12 mouse cellular contexts compared by ENCODE assay signal in the genomic region with DNA sequence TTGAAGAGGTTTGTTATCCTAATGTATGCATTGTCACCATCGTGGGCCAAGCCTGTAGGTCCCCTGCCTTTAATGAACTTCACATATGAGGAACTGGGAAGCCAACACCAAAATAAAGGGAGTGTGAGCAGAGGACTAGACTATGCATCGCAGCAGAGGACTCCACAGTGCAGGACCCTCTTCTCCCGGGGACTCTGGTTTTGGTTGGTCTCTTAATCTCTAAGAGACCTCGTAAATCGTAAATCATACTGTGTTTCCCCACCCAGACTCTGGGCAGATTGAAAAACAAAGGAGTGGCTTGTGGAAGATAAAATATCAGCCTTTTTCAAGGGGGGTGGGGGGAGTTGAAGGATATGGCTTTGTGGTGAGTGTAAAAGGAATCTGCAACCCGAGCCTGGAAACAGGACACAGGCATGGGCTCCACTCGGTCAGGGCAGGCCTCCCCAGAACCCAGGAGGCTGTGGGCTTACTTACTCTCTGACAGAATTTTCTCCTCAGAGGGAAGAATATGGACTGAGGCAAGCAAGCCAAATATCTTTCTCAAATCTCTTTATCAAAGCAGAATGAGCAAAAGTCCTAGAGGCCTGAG.
DNase-seq lines count a peak whose midpoint lies in the region; ATAC-seq and TF ChIP-seq lines count a peak whose summit lies in the region.
"Had no signal": no experiment of that assay in that cellular context is flagged by ENCODE, and none has a peak within 500 bp of the region (broad histone marks: within the 10 kb centered on the region; RNA-seq: fewer than 3 reads in every experiment).

No protein-coding gene starts in this region.

- H3K9ac ChIP-seq in kidney, embryonic 16.5 days (replicated peaks; ENCODE audit: low read length), result no peak overlapping the region
- no peak overlapping the region for H3K9ac ChIP-seq in embryonic facial prominence, embryonic 14.5 days (ENCODE audit: low read depth, low read length)
- H3K9ac ChIP-seq: forebrain, postnatal 0 days; lung, embryonic 15.5 days had no signal

- ATAC-seq in kidney, embryonic 16.5 days (ENCODE audit: low FRiP score, low TSS enrichment), result peak; percentile 81
- ATAC-seq in embryonic facial prominence, embryonic 14.5 days (ENCODE audit: low read depth), result no peak
- ATAC-seq: forebrain, postnatal 0 days; hindbrain, embryonic 16.5 days had no signal

- no peaks in the 10 kb centered on the region for H3K79me2 ChIP-seq in myocyte (ENCODE audit: control insufficient read depth, insufficient read depth)

- H3ac ChIP-seq in myocyte (ENCODE audit: control insufficient read depth, insufficient read length), result no peak overlapping the region

- TF ChIP-seq CTCF in gastrocnemius, adult 2 months (IDR thresholded peaks at IDR 0.05), result no peak

- intact Hi-C loops in gastrocnemius, adult 2 months (cut with DNase I), result loop anchor here (5.0 kb wide), 1 partner anchor 232 kb away; no protein-coding TSS in a partner anchor

- no peaks in the 10 kb centered on the region for H3K36me3 ChIP-seq in kidney, embryonic 16.5 days (ENCODE audit: insufficient read depth, low read length)
- no peaks in the 10 kb centered on the region for H3K36me3 ChIP-seq in embryonic facial prominence, embryonic 14.5 days (ENCODE audit: control insufficient read depth, insufficient read depth, low read length)
- no peaks in the 10 kb centered on the region for H3K36me3 ChIP-seq in myocyte (ENCODE audit: control insufficient read depth, insufficient read depth)
- H3K36me3 ChIP-seq: lung, embryonic 15.5 days had no signal

- H3K27ac ChIP-seq in gastrocnemius, adult 2 months, result peak overlapping the region; percentile 90
- peak overlapping the region; percentile 57; the same call in 1 of the 2 replicates for H3K27ac ChIP-seq in kidney, embryonic 16.5 days (ENCODE audit: low read length)
- H3K27ac ChIP-seq in embryonic facial prominence, embryonic 14.5 days (replicated peaks; ENCODE audit: low read depth, low read length), result 0 out of 2 replicates have a peak overlapping the region, but pooled peaks have one; percentile 18
- H3K27ac ChIP-seq: lung, embryonic 15.5 days had no signal

- WGBS in kidney, embryonic 16.5 days, result 23% methylated on average over 7 of the region's 7 CpGs
- WGBS in embryonic facial prominence, embryonic 14.5 days, result 37% methylated on average over 7 of the region's 7 CpGs

- peaks cover 9% of the 10 kb centered on the region for H3K4me1 ChIP-seq in kidney, embryonic 16.5 days (ENCODE audit: insufficient read depth, low read length)
- H3K4me1 ChIP-seq in embryonic facial prominence, embryonic 14.5 days (ENCODE audit: control insufficient read depth, insufficient read depth, low read length), result no peaks in the 10 kb centered on the region; the same call in 1 of the 2 replicates

- H3K4me3 ChIP-seq in gastrocnemius, adult 2 months, result no peak overlapping the region
- H3K4me3 ChIP-seq in kidney, embryonic 16.5 days (ENCODE audit: low read length), result no peak overlapping the region
- H3K4me3 ChIP-seq in embryonic facial prominence, embryonic 14.5 days (ENCODE audit: low read depth, low read length), result no peak overlapping the region
- no peak overlapping the region for H3K4me3 ChIP-seq in myocyte
- H3K4me3 ChIP-seq: lung, embryonic 15.5 days had no signal

- no peak for DNase-seq in gastrocnemius, adult 2 months
- DNase-seq in gastrocnemius, postnatal 25 days, result no peak
- DNase-seq in kidney, adult 9 months, result no peak
- DNase-seq in embryonic facial prominence, embryonic 14.5 days (ENCODE audit: low spot score), result peak; percentile 37
- DNase-seq in thymus, postnatal 14 days, result no peak
- DNase-seq in cerebellum, adult 9-11 months, result no peak
- DNase-seq: forebrain, postnatal 0 days; heart, postnatal 10 days had no signal

- no peak overlapping the region for H3K4me2 ChIP-seq in kidney, embryonic 16.5 days (replicated peaks; ENCODE audit: low read depth, low read length)
- H3K4me2 ChIP-seq in embryonic facial prominence, embryonic 14.5 days (ENCODE audit: low read depth, low read length), result no peak overlapping the region
- peak overlapping the region; percentile 51 for H3K4me2 ChIP-seq in myocyte (ENCODE audit: low read depth)
- H3K4me2 ChIP-seq: lung, embryonic 15.5 days had no signal

- TF ChIP-seq POLR2A in myocyte (IDR thresholded peaks at IDR 0.05; ENCODE audit: insufficient read length, low read depth), result no peak

- H3K27me3 ChIP-seq in kidney, embryonic 16.5 days (ENCODE audit: insufficient read depth, low read length), result no peaks in the 10 kb centered on the region
- H3K27me3 ChIP-seq in embryonic facial prominence, embryonic 14.5 days (replicated peaks; ENCODE audit: control insufficient read depth, insufficient read depth, low read length), result no peaks in the 10 kb centered on the region
- no peaks in the 10 kb centered on the region for H3K27me3 ChIP-seq in myocyte (ENCODE audit: control insufficient read depth, insufficient read depth, insufficient read length)
- H3K27me3 ChIP-seq: lung, embryonic 15.5 days had no signal

- H3K9me3 ChIP-seq in kidney, embryonic 16.5 days (ENCODE audit: low read length), result peaks cover 5% of the 10 kb centered on the region
- H3K9me3 ChIP-seq in embryonic facial prominence, embryonic 14.5 days (ENCODE audit: control insufficient read depth, low read length), result peaks cover 8% of the 10 kb centered on the region; the same call in 1 of the 2 replicates
- H3K9me3 ChIP-seq: lung, embryonic 15.5 days had no signal

TF ChIP-seq in myocyte, 11 proteins besides CTCF, POLR2A, EP300 and RAD21:
- TF ChIP-seq TCF3 (IDR thresholded peaks at IDR 0.05; ENCODE audit: insufficient read length, low read depth) (no peak), CEBPB (IDR thresholded peaks at IDR 0.05; ENCODE audit: insufficient read depth, poor library complexity, severe bottlenecking) (no peak), SRF (IDR thresholded peaks at IDR 0.05; ENCODE audit: control insufficient read depth, insufficient read length, low read depth) (no peak), E2F4 (IDR thresholded peaks at IDR 0.05; ENCODE audit: insufficient read depth) (no peak), USF1 (IDR thresholded peaks at IDR 0.05; ENCODE audit: low read depth) (no peak), TCF12 (IDR thresholded peaks at IDR 0.05; ENCODE audit: insufficient read depth, poor library complexity, severe bottlenecking) (no peak), MYOD1 (IDR thresholded peaks at IDR 0.05; ENCODE audit: control insufficient read depth in 1 of 3, insufficient read length in 2 of 3, low read depth in 2 of 3) (no peak), REST (IDR thresholded peaks at IDR 0.05; ENCODE audit: insufficient read depth, insufficient read length) (no peak), MYOG (IDR thresholded peaks at IDR 0.05; ENCODE audit: control insufficient read depth in 1 of 3, insufficient read depth in 1 of 3, insufficient read length in 2 of 3, low read depth in 2 of 3) (no peak), POLR2AphosphoS2 (IDR thresholded peaks at IDR 0.05; ENCODE audit: insufficient read length, low read depth) (no peak), MAX (IDR thresholded peaks at IDR 0.05; ENCODE audit: low read depth) (no peak)

Comparison
In these comparisons a context has a peak if more than half of its experiments do, and no peak if none do; other contexts are left out.
1. H3K27ac ChIP-seq: peak in every context shown above with its lines; median percentile 90 in gastrocnemius, adult 2 months; 57 in kidney, embryonic 16.5 days; 18 in embryonic facial prominence, embryonic 14.5 days.